Mouse (Mus musculus): ENCODE data around the gene Sdr9c7. TPM values are rescaled to one million over a fixed set of nuclear protein-coding genes. Genes with fewer than 3 reads are reported as not detected.
A peak's percentile ranks its signal among the peaks of the same experiment; 100 is the strongest.
"Not testable (repeated sequence)": the region's sequence is repeated elsewhere in the genome, so short reads cannot be mapped to it uniquely, and the experiment has no call there.

The Sdr9c7 gene
- total RNA-seq, 1 experiment from 2014 or later, result not detected

DNA sequence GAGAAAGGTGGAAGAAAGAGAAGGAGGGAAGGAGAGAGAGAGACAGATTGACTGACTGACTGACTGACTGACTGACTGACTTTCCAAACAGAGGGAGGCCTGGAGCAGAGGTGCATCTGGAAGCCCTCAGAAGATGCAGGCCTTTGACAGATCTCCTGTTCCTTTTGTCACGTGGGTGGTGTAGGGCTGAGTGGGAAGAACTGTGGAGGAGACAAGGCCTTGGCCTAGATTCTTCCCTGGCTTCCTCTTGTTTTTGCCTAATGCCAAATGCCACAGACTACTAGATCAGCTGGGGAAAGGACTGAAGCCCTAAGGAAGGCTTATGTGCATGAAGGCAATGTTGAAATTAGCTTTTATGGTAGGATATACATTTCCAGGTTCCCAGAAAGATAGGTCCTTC is 4.8 kb downstream of the Sdr9c7 start:
- no peak for ATAC-seq (ENCODE audit: extremely low read depth, insufficient number of reproducible peaks, low FRiP score, poor library complexity, severe bottlenecking)

DNA sequence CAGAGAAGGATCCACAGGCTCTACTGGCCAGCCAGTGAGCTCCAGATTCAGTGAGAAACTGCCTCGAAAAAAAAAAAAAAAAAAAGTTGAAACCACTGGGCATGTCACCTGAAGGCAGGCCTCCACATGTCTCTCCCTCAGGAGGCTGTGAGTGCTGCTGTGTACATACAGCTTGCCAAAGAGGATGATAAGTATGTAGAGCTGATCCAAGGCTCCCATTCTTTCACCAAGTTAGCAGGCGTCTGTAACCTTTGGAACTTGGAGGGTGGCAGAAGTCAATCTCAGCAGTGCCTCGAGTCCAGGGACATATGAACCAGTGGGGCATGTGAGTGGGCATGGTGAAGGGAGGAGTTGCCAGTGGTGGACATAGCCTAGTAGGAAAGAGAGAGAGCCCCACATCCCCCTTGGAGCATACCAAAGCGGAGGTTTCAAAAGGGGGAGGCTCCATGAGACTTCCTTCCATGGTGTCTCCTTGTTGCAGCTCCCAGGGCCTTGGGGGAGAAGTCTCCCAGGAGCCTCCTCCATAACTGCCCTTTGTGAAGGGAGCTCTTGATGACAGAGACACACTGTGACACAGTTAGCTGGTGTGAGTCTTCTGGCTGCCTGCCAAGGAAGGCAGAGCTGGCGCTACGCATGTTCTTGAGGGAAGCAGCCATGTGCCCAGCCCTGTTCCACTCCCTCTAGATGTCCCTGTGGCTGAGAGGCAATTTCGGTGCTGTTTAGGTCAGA is 6.6 kb downstream of the Sdr9c7 start:
- no peak for ATAC-seq (ENCODE audit: extremely low read depth, insufficient number of reproducible peaks, low FRiP score, poor library complexity, severe bottlenecking)

DNA sequence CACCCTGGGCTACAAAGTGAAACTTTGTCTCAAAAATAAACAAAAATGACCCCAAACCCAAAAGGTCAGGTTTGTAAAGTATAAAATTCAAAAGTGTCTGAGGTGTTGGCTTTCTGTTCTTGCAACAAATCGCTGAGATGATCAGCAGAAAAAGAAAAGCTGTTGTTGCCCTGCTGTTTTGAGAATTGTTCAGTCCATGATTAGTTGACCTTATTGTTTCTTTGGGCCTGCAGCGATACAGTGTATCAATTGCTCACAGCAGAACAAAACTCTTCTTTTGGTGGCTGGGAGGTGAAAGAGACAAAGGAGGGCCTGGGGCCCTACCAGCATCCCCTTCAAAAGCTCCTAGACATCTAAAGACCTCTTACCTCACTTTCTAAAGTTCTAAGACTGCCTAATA is 7.8 kb downstream of the Sdr9c7 start:
- ATAC-seq (ENCODE audit: extremely low read depth, insufficient number of reproducible peaks, low FRiP score, poor library complexity, severe bottlenecking), result no peak

DNA sequence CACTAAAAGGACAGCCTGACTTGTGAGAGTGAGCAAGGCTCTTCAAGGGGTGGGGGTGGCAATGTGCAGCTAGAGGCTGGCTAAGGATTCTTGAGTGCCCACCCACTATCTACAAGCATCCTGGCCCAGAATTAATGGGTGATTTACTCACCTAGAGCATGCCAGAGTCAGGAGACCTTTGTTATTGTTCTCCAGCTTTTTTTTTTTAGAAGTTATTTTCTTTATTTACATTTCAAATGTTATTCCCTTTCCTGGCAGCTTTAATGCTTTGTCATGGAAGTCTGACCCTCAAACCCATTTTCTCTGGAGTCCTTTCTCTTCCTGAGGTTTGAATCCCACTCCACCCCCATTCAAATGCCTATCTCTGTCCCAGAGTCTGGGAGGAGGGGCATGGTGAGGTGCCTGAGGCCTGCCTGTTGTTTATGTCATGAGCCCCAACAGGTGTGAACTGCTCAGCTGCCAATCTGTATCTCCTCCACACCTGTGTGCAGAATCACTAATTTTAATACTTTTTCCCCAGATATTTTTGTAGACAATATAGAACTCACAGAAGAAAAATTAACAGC is 9.2 kb downstream of the Sdr9c7 start:
- ATAC-seq (ENCODE audit: extremely low read depth, insufficient number of reproducible peaks, low FRiP score, poor library complexity, severe bottlenecking), result no peak

DNA sequence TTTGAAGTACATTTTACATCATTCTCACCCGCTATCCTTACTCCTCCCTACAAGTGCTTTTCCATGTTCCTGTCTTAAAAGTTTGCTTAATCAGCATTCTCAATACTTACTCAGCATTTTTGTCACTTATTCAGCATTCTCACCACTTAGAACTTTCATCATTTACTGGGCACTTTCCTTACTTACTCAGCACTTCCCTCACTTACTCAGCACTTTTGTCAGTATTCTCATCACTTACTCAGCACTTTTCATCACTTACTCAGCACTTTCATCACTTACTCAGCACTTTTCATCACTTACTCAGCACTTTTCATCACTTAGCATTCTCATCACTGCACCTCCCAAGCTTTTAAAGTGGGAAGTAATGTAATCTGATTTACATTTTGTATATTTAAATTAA is 17.3 kb downstream of the Sdr9c7 start:
- ATAC-seq (ENCODE audit: extremely low read depth, insufficient number of reproducible peaks, low FRiP score, poor library complexity, severe bottlenecking), result no peak

DNA sequence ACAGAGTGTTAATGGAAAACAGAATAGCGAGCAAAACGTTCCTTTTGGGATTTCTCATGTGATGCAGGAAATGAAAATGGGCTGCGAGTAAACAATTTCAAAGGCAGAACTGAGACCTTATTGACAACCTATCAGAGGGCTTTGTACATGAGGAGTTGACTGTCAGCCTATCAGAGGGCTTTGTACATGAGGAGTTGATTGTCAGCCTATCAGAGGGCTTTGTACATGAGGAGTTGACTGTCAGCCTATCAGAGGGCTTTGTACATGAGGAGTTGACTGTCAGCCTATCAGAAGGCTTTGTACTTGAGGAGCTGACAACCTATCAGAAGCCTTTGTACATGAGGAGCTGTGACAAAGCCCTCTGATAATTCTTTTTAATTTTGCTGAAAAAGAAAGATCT is 18.9 kb downstream of the Sdr9c7 start:
- not testable (repeated sequence) for ATAC-seq (ENCODE audit: extremely low read depth, insufficient number of reproducible peaks, low FRiP score, poor library complexity, severe bottlenecking)

DNA sequence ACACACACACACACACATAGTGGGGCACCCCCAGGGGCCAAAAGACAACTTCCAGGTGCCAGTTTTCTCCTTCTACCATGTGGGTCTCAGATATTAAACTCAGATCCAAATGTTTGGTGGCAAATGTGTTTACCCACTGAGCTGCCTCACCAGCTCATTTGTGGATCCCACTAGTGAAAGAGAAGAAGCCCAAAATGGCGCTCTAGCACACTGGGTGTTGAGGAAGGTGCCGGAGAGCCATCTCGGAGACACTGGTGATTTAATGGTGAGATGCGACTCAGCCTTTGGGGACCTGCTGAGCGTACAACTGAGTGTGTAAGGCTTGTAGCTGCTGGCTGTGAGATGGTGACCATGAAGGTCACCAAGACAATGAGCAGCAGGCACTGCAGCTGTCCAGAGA is 19.3 kb downstream of the Sdr9c7 start:
- ATAC-seq (ENCODE audit: extremely low read depth, insufficient number of reproducible peaks, low FRiP score, poor library complexity, severe bottlenecking), result no peak

DNA sequence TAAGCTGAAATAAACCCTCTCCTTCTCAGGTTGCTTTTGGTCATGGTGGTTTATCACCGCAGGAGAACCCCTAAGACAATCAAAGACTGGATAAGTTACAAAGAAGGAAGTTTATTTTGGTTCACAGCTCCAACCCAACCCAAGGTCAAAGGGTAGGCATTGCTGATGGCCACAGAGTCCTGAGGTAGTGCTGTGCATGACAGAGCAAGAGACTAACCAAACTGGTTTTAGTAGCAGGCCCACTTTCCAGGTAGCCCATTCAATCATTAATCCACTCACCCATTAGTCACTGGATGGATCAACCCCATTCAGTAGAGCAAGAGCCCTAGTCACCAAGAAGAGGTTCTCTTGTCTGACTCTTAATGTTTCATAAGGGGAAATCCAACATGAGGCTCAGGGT is 23.9 kb downstream of the Sdr9c7 start:
- ATAC-seq (ENCODE audit: extremely low read depth, insufficient number of reproducible peaks, low FRiP score, poor library complexity, severe bottlenecking), result no peak

DNA sequence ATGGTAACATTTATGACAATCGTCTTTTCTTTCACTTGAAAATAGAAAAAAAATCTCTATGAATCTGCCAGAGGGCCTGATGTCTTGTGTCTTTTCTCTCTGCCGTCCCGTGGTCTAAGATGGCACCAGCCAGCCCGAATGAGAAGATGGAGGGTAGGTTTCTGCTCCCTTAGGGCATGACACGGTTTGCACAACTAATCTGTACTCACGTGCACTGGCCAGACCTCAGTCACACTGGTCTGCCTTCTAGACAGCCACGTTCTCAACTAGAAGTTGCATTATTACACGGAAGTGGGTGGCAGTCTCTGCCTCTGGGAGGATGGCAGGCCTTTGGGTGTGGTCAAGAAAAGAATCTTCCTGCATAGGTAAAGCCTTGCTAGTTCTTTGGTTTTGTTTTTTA is 24.7 kb downstream of the Sdr9c7 start:
- no peak for ATAC-seq (ENCODE audit: extremely low read depth, insufficient number of reproducible peaks, low FRiP score, poor library complexity, severe bottlenecking)

DNA sequence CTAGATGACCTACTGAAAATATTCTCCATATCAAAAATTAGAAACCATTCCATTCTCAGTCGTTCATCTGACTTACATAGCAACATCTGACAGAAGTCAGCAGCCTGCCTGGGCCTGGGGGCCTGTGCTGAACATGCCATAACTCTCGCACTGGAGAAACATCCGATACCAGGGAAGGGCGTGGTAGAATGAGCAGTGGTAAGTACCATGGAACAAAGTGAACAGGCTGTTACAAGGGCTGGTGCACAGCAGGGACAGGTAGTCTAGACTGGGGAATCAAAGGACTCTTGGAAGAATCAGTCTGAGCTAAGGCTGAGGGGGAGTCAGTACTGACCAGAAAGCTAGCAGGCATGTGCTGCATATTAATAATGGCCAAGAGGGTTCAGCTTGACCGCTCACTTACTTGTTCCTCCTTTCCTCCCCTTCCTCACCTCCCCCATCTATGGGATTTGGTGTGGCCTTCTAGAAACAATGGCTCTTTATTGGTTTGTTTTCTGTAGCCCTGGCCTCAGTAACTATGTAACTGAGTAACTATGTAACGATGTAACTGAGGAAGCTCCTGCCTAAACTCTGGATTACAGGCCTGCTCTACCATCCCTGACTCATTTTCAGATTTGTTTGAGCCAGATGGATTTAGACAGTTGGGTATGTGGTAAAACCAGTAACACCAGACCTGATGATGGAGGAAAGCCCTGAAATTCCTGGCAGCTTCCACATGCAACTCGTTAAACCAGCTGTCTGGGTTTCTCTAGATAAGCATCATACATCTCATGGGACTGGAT is 26.5 kb downstream of the Sdr9c7 start:
- no peak for ATAC-seq (ENCODE audit: extremely low read depth, insufficient number of reproducible peaks, low FRiP score, poor library complexity, severe bottlenecking)

DNA sequence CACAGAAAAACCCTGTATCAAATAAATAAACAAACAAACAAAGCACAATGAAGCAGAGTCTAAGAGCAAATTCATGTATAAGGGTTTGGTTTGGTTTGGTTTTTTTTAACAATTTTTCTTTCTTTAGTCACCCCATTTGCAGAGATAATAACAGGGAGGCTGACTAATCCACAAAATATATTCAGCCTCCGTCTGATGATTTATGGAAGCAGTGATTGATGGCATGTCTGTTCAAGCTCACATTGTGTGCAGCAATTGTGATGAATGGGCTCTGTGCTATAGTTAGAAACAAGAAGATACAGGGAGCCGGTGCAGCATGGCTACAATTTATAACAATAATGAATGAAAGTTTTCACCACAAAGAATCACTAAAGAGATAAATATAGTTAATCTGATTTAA is 29.4 kb downstream of the Sdr9c7 start:
- ATAC-seq (ENCODE audit: extremely low read depth, insufficient number of reproducible peaks, low FRiP score, poor library complexity, severe bottlenecking), result no peak

DNA sequence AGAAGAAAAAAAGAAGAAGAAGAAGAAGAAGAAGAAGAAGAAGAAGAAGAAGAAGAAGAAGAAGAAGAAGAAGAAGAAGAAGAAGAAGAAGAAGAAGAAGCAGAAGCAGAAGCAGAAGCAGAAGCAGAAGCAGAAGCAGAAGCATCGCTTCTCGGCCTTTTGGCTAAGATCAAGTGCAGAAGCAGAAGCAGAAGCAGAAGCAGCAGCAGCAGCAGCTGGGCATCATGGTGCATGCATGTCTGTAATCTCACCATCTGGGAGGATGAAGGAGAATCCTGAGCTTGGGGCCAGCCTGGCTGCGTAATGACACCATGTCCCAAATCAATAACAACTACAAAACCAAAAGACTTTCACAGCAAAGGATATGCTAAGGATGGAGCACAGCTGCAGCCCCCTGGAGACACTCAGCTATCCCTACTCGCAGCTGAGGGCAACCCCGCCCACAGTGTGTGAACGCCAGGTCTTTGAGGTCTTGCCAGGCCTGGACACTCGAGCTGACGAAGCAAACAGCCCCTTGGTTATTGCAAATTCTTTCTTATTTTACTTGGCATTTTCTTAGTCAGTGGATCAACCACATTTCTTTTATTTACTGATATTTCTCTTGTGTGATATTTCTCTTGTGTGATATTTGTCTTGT is 34.1 kb downstream of the Sdr9c7 start:
- ATAC-seq (ENCODE audit: extremely low read depth, insufficient number of reproducible peaks, low FRiP score, poor library complexity, severe bottlenecking), result no peak

DNA sequence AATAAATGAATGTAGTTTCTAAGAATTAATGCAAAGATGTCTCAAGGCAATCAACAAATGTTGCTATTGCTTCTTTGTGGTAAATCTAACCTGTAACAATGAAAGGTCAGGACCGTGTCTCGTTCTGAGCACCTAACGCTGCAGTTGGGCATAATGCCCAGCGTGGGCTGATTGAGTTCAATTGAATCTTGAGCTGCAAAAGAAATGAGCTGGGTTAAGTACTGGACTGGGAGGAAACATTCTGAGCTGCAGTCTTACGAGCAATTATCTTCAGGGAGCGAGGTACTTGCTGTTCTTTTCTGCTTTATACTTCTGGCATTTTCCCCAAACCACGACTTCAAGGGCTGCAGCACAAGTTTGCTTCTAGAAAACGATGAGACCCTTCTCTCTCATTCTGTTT is 38.0 kb downstream of the Sdr9c7 start:
- no peak for ATAC-seq (ENCODE audit: extremely low read depth, insufficient number of reproducible peaks, low FRiP score, poor library complexity, severe bottlenecking)

DNA sequence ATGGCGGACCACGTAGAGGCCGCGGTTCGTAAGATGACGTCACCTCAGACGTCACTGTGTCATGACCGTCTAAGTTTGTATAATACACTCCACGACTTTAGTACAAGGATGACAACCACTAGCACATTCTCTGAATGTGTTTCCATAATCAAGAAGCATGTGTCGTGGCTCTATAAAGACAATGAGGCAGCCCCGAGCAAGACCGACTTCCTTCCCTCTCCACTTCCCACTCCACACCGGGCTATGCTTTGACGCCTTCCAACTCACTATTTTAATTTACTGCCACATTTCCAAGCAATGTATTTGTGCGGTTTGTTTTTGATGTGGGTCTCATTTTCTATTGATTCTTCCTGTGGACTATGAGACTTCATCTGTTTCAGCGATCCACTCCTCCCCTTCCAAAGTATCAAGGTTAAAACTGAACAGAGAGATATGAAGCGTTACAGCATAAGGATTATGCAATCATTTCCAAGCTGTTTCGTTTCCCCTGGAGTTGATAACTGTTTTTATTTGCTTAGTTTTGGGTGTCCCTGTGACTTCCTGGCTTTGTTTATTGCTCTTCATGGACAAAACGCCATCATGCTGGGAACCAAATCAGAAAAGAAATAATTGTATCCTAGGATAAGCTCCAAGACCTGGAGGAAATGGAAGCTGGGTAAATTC is 38.6 kb downstream of the Sdr9c7 start:
- ATAC-seq (ENCODE audit: extremely low read depth, insufficient number of reproducible peaks, low FRiP score, poor library complexity, severe bottlenecking), result no peak

DNA sequence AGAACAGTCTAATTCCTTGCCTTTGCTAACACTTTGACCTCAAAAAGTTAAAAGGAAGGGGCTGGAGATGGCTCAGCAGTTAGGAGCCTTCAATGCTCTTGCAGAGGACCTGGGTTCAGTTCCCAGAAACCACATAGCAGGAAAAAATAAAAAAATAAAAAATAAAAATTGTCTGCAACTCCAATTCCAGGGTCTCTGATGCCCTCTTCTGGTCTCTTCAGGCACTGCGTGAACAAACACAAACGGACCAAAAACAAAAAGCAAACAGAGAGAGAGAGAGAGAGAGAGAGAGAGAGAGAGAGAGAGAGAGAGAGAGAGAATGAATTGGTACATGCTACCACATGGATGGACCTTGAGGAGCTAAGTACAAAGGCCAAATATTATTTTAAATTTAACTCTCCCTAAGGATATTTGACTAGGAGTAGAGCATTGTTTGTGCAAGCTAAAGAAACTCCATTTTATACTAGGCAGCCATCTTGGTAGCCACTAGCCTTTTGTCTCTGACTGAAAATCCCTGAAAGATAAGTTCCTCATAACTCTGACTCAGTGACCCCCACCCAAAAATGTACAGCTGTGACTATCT is 39.2 kb downstream of the Sdr9c7 start:
- ATAC-seq (ENCODE audit: extremely low read depth, insufficient number of reproducible peaks, low FRiP score, poor library complexity, severe bottlenecking), result no peak

DNA sequence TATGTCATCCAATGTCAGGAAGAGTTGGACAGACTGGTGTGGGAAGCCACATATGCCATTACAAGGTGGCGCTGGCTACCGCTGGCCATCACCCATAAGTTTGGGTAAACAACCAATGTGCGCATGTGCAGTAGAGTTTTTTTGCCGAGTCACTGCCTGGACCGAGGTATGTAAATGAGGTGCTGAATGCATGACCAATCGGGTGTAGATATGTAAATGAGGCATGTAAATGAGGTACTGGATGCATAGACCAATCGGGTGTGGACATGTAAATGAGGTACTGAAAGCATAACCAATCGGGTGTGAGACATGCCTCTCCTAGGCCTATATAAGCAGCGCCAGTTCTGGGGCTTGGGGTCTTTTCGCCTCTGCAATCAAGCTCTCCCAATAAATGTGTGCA is 41.3 kb downstream of the Sdr9c7 start:
- ATAC-seq (ENCODE audit: extremely low read depth, insufficient number of reproducible peaks, low FRiP score, poor library complexity, severe bottlenecking), result not testable (repeated sequence)

DNA sequence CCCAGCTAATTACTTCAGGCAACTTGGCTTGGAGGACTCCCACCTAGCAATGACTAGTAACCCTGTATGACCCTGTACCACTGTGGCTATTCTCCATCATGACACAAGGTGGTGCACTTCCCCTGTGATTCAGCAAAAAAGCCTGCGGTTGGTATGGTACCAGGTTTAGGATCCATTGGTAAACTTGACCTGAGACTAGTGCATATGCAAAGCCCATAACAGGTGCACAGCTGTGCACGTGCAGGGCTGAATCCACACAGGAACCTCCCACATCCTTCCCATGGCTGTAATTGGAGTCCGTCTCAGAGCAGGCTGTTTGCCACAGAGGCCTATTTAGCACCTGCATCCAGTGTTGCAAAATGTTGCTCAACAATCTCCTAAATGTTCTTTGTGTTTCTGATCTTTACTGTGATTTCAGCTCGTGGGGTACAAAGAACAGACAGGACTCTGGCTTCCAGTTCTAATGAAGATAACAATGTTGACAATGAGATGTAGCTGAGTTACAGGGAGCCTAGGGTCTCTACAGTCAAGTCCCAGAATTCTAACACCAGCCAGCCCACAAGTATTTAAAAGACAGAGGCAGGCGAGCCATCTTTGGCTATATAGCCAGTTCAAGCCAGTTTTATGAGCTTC is 47.2 kb downstream of the Sdr9c7 start:
- peak; percentile 82; the same call in 1 of the 2 replicates for ATAC-seq (ENCODE audit: extremely low read depth, insufficient number of reproducible peaks, low FRiP score, poor library complexity, severe bottlenecking)

DNA sequence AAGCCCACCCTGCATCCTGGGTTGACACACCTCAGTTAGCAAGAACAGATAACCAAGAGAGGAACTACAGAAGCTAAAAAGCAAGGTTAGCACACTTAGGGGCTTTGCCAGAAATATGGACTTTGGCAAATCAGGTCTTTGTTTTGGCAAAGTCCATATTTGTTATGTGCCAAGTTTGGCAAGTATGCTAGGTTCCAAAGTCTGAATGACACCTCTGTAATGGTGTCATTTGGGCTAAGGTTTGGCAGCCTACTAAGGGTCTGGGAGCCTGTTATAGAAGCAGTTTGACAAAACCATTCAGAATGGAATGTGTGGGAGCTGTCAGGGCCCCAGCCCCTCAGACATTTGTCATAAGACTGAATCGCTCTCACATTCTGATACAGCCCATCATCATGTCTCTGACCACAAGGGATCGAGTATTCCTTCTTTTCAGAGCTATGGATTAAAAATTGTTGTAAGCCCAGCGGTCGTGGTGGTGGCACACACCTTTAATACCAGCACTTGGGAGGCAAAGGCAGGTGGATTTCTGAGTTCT is 51.3 kb downstream of the Sdr9c7 start:
- no peak for ATAC-seq (ENCODE audit: extremely low read depth, insufficient number of reproducible peaks, low FRiP score, poor library complexity, severe bottlenecking)
